Mouse (Mus musculus) heart, embryonic 10.5 days (tissue): ENCODE data around the gene Smad3. TPM values are rescaled to one million over a fixed set of nuclear protein-coding genes. Genes with fewer than 3 reads are reported as not detected.

Experiments used
- DNase-seq: peaks from one replicate; pipeline ENCODE4 v3.0.0-alpha.2; 2017; ENCODE audit warnings: low spot score
- H3K27ac ChIP-seq: fragments of 300-500 bp; sonication (generic); 2 replicates; pipeline ENCODE4 v1.5.1; 2016; ENCODE audit warnings: mild to moderate bottlenecking
- H3K27me3 ChIP-seq: fragments of 300-500 bp; sonication (generic); 2 replicates; pipeline ENCODE4 v1.6.1; 2016; ENCODE audit warnings: mild to moderate bottlenecking; ENCODE audit not compliant: poor library complexity, insufficient read depth, severe bottlenecking
- H3K36me3 ChIP-seq: fragments of 300-500 bp; sonication (generic); 2 replicates; pipeline ENCODE4 v1.6.1; 2016; ENCODE audit warnings: mild to moderate bottlenecking, moderate library complexity
- H3K4me1 ChIP-seq: fragments of 300-500 bp; sonication (generic); 2 replicates; pipeline ENCODE4 v1.6.1; 2016; ENCODE audit warnings: mild to moderate bottlenecking
- H3K4me3 ChIP-seq: fragments of 300-500 bp; sonication (generic); 2 replicates; pipeline ENCODE4 v1.5.1; 2016; ENCODE audit warnings: mild to moderate bottlenecking, moderate library complexity
- H3K9me3 ChIP-seq: fragments of 300-500 bp; sonication (generic); 2 replicates; pipeline ENCODE4 v1.6.1; 2016; ENCODE audit warnings: mild to moderate bottlenecking, moderate library complexity
- WGBS: fragments of 180-500 bp; shearing (Covaris S2); methylation state at CpG from one replicate; pipeline ENCODE4 v1.1.7; 2016; 5-methylcytosine and 5-hydroxymethylcytosine counted together
- polyA plus RNA-seq: library from polyadenylated mRNA; unstranded; fragments of >200 nt; fragmentation: Nextera tagmentation; extraction: Ambion mirVana; gene quantifications from 2 replicates; pipeline ENCODE4 v1.2.1, GENCODE M21; 2016

Gene Smad3
- polyA plus RNA-seq, 1 experiment from 2014 or later, result 20.0 TPM

GRCm38 (mm10) chr9:63720715-63721114 is 37.1 kb downstream of the Smad3 start:
- Histone ChIP-seq H3K4me3 (no peak overlapping the region), H3K4me1 (peaks cover 99% of the 10 kb centered on the region), H3K9me3 (no peaks in the 10 kb centered on the region), H3K36me3 (no peaks in the 10 kb centered on the region), H3K27ac (peak overlapping the region; percentile 75), H3K27me3 (no peaks in the 10 kb centered on the region)
- 13% methylated on average over 6 of the region's 6 CpGs for WGBS
- DNase-seq, result no peak

GRCm38 (mm10) chr9:63719770-63720440 is 37.9 kb downstream of the Smad3 start:
- WGBS, result 79% methylated on average over 16 of the region's 16 CpGs
- no peaks in the 10 kb centered on the region for H3K27me3 ChIP-seq
- no peak for DNase-seq
- no peaks in the 10 kb centered on the region for H3K9me3 ChIP-seq
- H3K27ac ChIP-seq, result peak overlapping the region; percentile 31; the same call in 1 of the 2 replicates
- H3K36me3 ChIP-seq, result 0 out of 2 replicates have a peak, but pooled peaks cover 2% of the 10 kb centered on the region
- no peak overlapping the region for H3K4me3 ChIP-seq
- H3K4me1 ChIP-seq, result peaks cover 100% of the 10 kb centered on the region

GRCm38 (mm10) chr9:63718735-63719358 is 38.9 kb downstream of the Smad3 start:
- no peak for DNase-seq
- Histone ChIP-seq H3K27me3 (no peaks in the 10 kb centered on the region), H3K27ac (peak overlapping the region; percentile 86; the same call in 1 of the 2 replicates), H3K4me3 (no peak overlapping the region), H3K36me3 (0 out of 2 replicates have a peak, but pooled peaks cover 2% of the 10 kb centered on the region), H3K4me1 (peaks cover 98% of the 10 kb centered on the region), H3K9me3 (no peaks in the 10 kb centered on the region)
- 84% methylated on average over 9 of the region's 9 CpGs for WGBS

- DNase-seq, result no peak
- no peaks in the 10 kb centered on the region for H3K9me3 ChIP-seq
- WGBS, result 90% methylated on average over 4 of the region's 4 CpGs
- H3K36me3 ChIP-seq, result 0 out of 2 replicates have a peak, but pooled peaks cover 2% of the 10 kb centered on the region
- peak overlapping the region; percentile 86 for H3K27ac ChIP-seq
- H3K4me1 ChIP-seq, result peaks cover 97% of the 10 kb centered on the region
- H3K27me3 ChIP-seq, result no peaks in the 10 kb centered on the region
- H3K4me3 ChIP-seq, result no peak overlapping the region
These were observed 39.6 kb downstream of the Smad3 start for GRCm38 (mm10) chr9:63718170-63718569.

GRCm38 (mm10) chr9:63717474-63718005 is 40.3 kb downstream of the Smad3 start:
- Histone ChIP-seq H3K4me1 (peaks cover 97% of the 10 kb centered on the region), H3K27ac (peak overlapping the region; percentile 86), H3K36me3 (0 out of 2 replicates have a peak, but pooled peaks cover 2% of the 10 kb centered on the region), H3K27me3 (no peaks in the 10 kb centered on the region), H3K4me3 (no peak overlapping the region), H3K9me3 (no peaks in the 10 kb centered on the region)
- DNase-seq, result no peak
- WGBS, result 40% methylated on average over 3 of the region's 3 CpGs

GRCm38 (mm10) chr9:63716150-63717138 is 41.4 kb downstream of the Smad3 start:
- 29% methylated on average over 17 of the region's 18 CpGs for WGBS

GRCm38 (mm10) chr9:63714572-63714971 is 43.2 kb downstream of the Smad3 start:
- H3K9me3 ChIP-seq, result no peaks in the 10 kb centered on the region
- no peak overlapping the region for H3K27ac ChIP-seq
- WGBS, result 71% methylated on average over 6 of the region's 6 CpGs
- H3K4me1 ChIP-seq, result peaks cover 86% of the 10 kb centered on the region
- H3K4me3 ChIP-seq, result no peak overlapping the region
- H3K36me3 ChIP-seq, result peaks cover 16% of the 10 kb centered on the region
- H3K27me3 ChIP-seq, result no peaks in the 10 kb centered on the region
- DNase-seq, result no peak

More at GRCm38 (mm10) chr9:63716150-63717138, 41.4 kb downstream of the Smad3 start:
- Histone ChIP-seq H3K36me3 (peaks cover 3% of the 10 kb centered on the region; the same call in 1 of the 2 replicates), H3K9me3 (no peaks in the 10 kb centered on the region), H3K27ac (peak overlapping the region; percentile 86), H3K27me3 (no peaks in the 10 kb centered on the region), H3K4me3 (peak overlapping the region; percentile 20; the same call in 1 of the 2 replicates), H3K4me1 (peaks cover 97% of the 10 kb centered on the region)
- peak; percentile 93 for DNase-seq

GRCm38 (mm10) chr9:63712838-63713237 is 45.0 kb downstream of the Smad3 start:
- Histone ChIP-seq H3K36me3 (peaks cover 23% of the 10 kb centered on the region), H3K9me3 (no peaks in the 10 kb centered on the region), H3K4me3 (no peak overlapping the region), H3K27ac (peak overlapping the region; percentile 54), H3K27me3 (no peaks in the 10 kb centered on the region), H3K4me1 (peaks cover 80% of the 10 kb centered on the region)
- WGBS, result 55% methylated on average over 6 of the region's 6 CpGs
- no peak for DNase-seq

- DNase-seq, result no peak
- Histone ChIP-seq H3K4me3 (no peak overlapping the region), H3K4me1 (peaks cover 80% of the 10 kb centered on the region), H3K27ac (peak overlapping the region; percentile 79), H3K36me3 (peaks cover 23% of the 10 kb centered on the region), H3K27me3 (no peaks in the 10 kb centered on the region), H3K9me3 (no peaks in the 10 kb centered on the region)
- WGBS, result 50% methylated on average over 13 of the region's 13 CpGs
These were observed 46.1 kb downstream of the Smad3 start for GRCm38 (mm10) chr9:63711580-63712230.

GRCm38 (mm10) chr9:63709857-63710256 is 47.9 kb downstream of the Smad3 start:
- no peaks in the 10 kb centered on the region for H3K27me3 ChIP-seq
- peaks cover 80% of the 10 kb centered on the region for H3K4me1 ChIP-seq
- 93% methylated on average over 5 of the region's 5 CpGs for WGBS
- H3K36me3 ChIP-seq, result peaks cover 21% of the 10 kb centered on the region
- DNase-seq, result no peak
- no peaks in the 10 kb centered on the region for H3K9me3 ChIP-seq
- no peak overlapping the region for H3K4me3 ChIP-seq
- no peak overlapping the region for H3K27ac ChIP-seq

GRCm38 (mm10) chr9:63709266-63709665 is 48.5 kb downstream of the Smad3 start:
- H3K4me1 ChIP-seq, result peaks cover 81% of the 10 kb centered on the region
- no peak overlapping the region for H3K4me3 ChIP-seq
- peaks cover 21% of the 10 kb centered on the region for H3K36me3 ChIP-seq
- H3K27me3 ChIP-seq, result no peaks in the 10 kb centered on the region
- no peak overlapping the region for H3K27ac ChIP-seq
- DNase-seq, result no peak
- H3K9me3 ChIP-seq, result no peaks in the 10 kb centered on the region
